Mouse (Mus musculus): Measurements from ENCODE around the gene Srrm2. TPM values are rescaled to one million over a fixed set of nuclear protein-coding genes. Genes with fewer than 3 reads are reported as not detected.

Srrm2 gene
- polyA plus RNA-seq, 1 experiment, result 671 TPM

GRCm38 (mm10) chr17:23748631-23749391 lies 41.5 kb upstream of the Srrm2 start:
- Histone ChIP-seq H3K4me3 (ENCODE audit: extremely low read depth, insufficient read depth, insufficient read length) (peak overlapping the region; percentile 45), H3K27ac (ENCODE audit: insufficient read depth, low read length) (no peak overlapping the region), H3K27me3 (ENCODE audit: control insufficient read depth, insufficient read depth, low read length) (peaks cover 12% of the 10 kb centered on the region; the same call in 1 of the 2 replicates), H3K36me3 (ENCODE audit: control insufficient read depth, insufficient read depth, low read length) (no peaks in the 10 kb centered on the region; the same call in 1 of the 2 replicates), H3K4me1 (ENCODE audit: control insufficient read depth, insufficient read depth, insufficient read length) (peaks cover 11% of the 10 kb centered on the region; the same call in 1 of the 2 replicates)
- TF ChIP-seq CTCF (IDR thresholded peaks at IDR 0.05; ENCODE audit: extremely low read depth, insufficient read depth, insufficient read length, insufficient replicate concordance) (peak; percentile 21; the same call in 1 of the 2 replicates), POLR2A (IDR thresholded peaks at IDR 0.05; ENCODE audit: low read depth, low read length) (no peak)
- DNase-seq (ENCODE audit: low read depth in 1 of 2, low spot score in 2 of 2), result peak; percentile 55 to 58
- WGBS, result 13% methylated on average over 10 of the region's 10 CpGs

GRCm38 (mm10) chr17:23749400-23750191 lies 40.7 kb upstream of the Srrm2 start:
- WGBS, result 86% methylated on average over 11 of the region's 11 CpGs
- Histone ChIP-seq H3K36me3 (ENCODE audit: control insufficient read depth, insufficient read depth, low read length) (no peaks in the 10 kb centered on the region; the same call in 1 of the 2 replicates), H3K4me3 (ENCODE audit: extremely low read depth, insufficient read depth, insufficient read length) (no peak overlapping the region; the same call in 1 of the 2 replicates), H3K27ac (ENCODE audit: insufficient read depth, low read length) (no peak overlapping the region), H3K4me1 (ENCODE audit: control insufficient read depth, insufficient read depth, insufficient read length) (peaks cover 11% of the 10 kb centered on the region; the same call in 1 of the 2 replicates), H3K27me3 (ENCODE audit: control insufficient read depth, insufficient read depth, low read length) (peaks cover 12% of the 10 kb centered on the region; the same call in 1 of the 2 replicates)
- TF ChIP-seq POLR2A (IDR thresholded peaks at IDR 0.05; ENCODE audit: low read depth, low read length), result no peak
- no peak for TF ChIP-seq CTCF (IDR thresholded peaks at IDR 0.05; ENCODE audit: extremely low read depth, insufficient read depth, insufficient read length, insufficient replicate concordance)
- no peak for DNase-seq (ENCODE audit: low read depth in 1 of 2, low spot score in 2 of 2)

- WGBS, result 81% methylated on average over 13 of the region's 13 CpGs
- TF ChIP-seq CTCF (IDR thresholded peaks at IDR 0.05; ENCODE audit: extremely low read depth, insufficient read depth, insufficient read length, insufficient replicate concordance) (no peak), POLR2A (IDR thresholded peaks at IDR 0.05; ENCODE audit: low read depth, low read length) (no peak)
- Histone ChIP-seq H3K4me3 (ENCODE audit: extremely low read depth, insufficient read depth, insufficient read length) (no peak overlapping the region), H3K27me3 (ENCODE audit: control insufficient read depth, insufficient read depth, low read length) (no peaks in the 10 kb centered on the region), H3K36me3 (ENCODE audit: control insufficient read depth, insufficient read depth, low read length) (peaks cover 9% of the 10 kb centered on the region; the same call in 1 of the 2 replicates), H3K27ac (ENCODE audit: insufficient read depth, low read length) (no peak overlapping the region), H3K4me1 (ENCODE audit: control insufficient read depth, insufficient read depth, insufficient read length) (no peaks in the 10 kb centered on the region)
- no peak for DNase-seq (ENCODE audit: low read depth in 1 of 2, low spot score in 2 of 2)
These were observed 34.6 kb upstream of the Srrm2 start for GRCm38 (mm10) chr17:23755689-23756088.

GRCm38 (mm10) chr17:23757581-23757980 lies 32.8 kb upstream of the Srrm2 start:
- H3K4me1 ChIP-seq (ENCODE audit: control insufficient read depth, insufficient read depth, insufficient read length), result no peaks in the 10 kb centered on the region
- no peak overlapping the region for H3K27ac ChIP-seq (ENCODE audit: insufficient read depth, low read length)
- no peak for DNase-seq (ENCODE audit: low read depth in 1 of 2, low spot score in 2 of 2)
- H3K36me3 ChIP-seq (ENCODE audit: control insufficient read depth, insufficient read depth, low read length), result peaks cover 9% of the 10 kb centered on the region; the same call in 1 of the 2 replicates
- H3K4me3 ChIP-seq (ENCODE audit: extremely low read depth, insufficient read depth, insufficient read length), result no peak overlapping the region
- no peaks in the 10 kb centered on the region for H3K27me3 ChIP-seq (ENCODE audit: control insufficient read depth, insufficient read depth, low read length)
- 91% methylated on average over 9 of the region's 9 CpGs for WGBS
- TF ChIP-seq POLR2A (IDR thresholded peaks at IDR 0.05; ENCODE audit: low read depth, low read length) (no peak), CTCF (IDR thresholded peaks at IDR 0.05; ENCODE audit: extremely low read depth, insufficient read depth, insufficient read length, insufficient replicate concordance) (no peak)

- Histone ChIP-seq H3K27me3 (ENCODE audit: control insufficient read depth, insufficient read depth, low read length) (no peaks in the 10 kb centered on the region), H3K4me1 (ENCODE audit: control insufficient read depth, insufficient read depth, insufficient read length) (no peaks in the 10 kb centered on the region), H3K36me3 (ENCODE audit: control insufficient read depth, insufficient read depth, low read length) (peaks cover 9% of the 10 kb centered on the region; the same call in 1 of the 2 replicates), H3K27ac (ENCODE audit: insufficient read depth, low read length) (no peak overlapping the region), H3K4me3 (ENCODE audit: extremely low read depth, insufficient read depth, insufficient read length) (no peak overlapping the region)
- TF ChIP-seq POLR2A (IDR thresholded peaks at IDR 0.05; ENCODE audit: low read depth, low read length), result no peak
- no peak for TF ChIP-seq CTCF (IDR thresholded peaks at IDR 0.05; ENCODE audit: extremely low read depth, insufficient read depth, insufficient read length, insufficient replicate concordance)
- 98% methylated on average over 8 of the region's 8 CpGs for WGBS
- DNase-seq (ENCODE audit: low read depth in 1 of 2, low spot score in 2 of 2), result no peak
These were observed 31.5 kb upstream of the Srrm2 start for GRCm38 (mm10) chr17:23758801-23759200.

DNA sequence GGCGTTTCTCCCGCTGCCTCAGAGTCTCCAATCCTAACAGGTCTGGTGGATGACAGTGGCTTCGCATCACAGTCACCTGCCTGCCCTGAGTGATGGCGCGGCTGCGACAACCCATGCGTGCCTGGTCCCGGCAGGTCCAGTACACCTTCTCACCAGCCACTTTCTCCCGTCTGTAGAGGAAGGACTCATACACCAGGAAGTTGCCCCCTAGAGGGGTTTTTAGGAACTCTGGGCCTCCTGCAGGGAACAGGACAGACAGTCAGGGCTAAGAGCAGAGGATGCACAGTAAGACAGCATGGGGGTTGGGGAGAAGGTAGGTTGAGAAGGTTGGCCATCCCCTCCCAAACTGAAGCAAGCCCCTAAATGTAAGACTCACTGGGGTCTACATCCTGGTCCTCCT lies 30.1 kb upstream of the Srrm2 start:
- no peak overlapping the region for H3K4me3 ChIP-seq (ENCODE audit: extremely low read depth, insufficient read depth, insufficient read length)
- H3K36me3 ChIP-seq (ENCODE audit: control insufficient read depth, insufficient read depth, low read length), result peaks cover 9% of the 10 kb centered on the region; the same call in 1 of the 2 replicates
- TF ChIP-seq POLR2A (IDR thresholded peaks at IDR 0.05; ENCODE audit: low read depth, low read length), result no peak
- no peak for TF ChIP-seq CTCF (IDR thresholded peaks at IDR 0.05; ENCODE audit: extremely low read depth, insufficient read depth, insufficient read length, insufficient replicate concordance)
- no peak for DNase-seq (ENCODE audit: low read depth in 1 of 2, low spot score in 2 of 2)
- no peaks in the 10 kb centered on the region for H3K27me3 ChIP-seq (ENCODE audit: control insufficient read depth, insufficient read depth, low read length)
- H3K4me1 ChIP-seq (ENCODE audit: control insufficient read depth, insufficient read depth, insufficient read length), result no peaks in the 10 kb centered on the region
- H3K27ac ChIP-seq (ENCODE audit: insufficient read depth, low read length), result no peak overlapping the region
- 92% methylated on average over 9 of the region's 9 CpGs for WGBS

Measured in spleen, adult 2 months (tissue).